Mouse (Mus musculus): Measurements from ENCODE around the gene Phldb1. TPM values are rescaled to one million over a fixed set of nuclear protein-coding genes. Genes with fewer than 3 reads are reported as not detected.
"Not testable (repeated sequence)": the region's sequence is repeated elsewhere in the genome, so short reads cannot be mapped to it uniquely, and the experiment has no call there.

Phldb1 gene
- polyA plus RNA-seq (2011; ENCODE audit: insufficient read depth, insufficient read length, low read depth, missing spikeins) = 19.0 and 22.3 TPM in 2 replicates

GRCm38 (mm10) chr9:44734524-44735494, at the start of gene Phldb1:
Gene Phldb1 (minus strand): TSS chr9:44735198.
- Histone ChIP-seq H3K4me3 (ENCODE audit: low read depth, low read length) (peak within 1 kb of the TSS; percentile 43), H3K27ac (ENCODE audit: insufficient read depth, low read length) (no peak within 1 kb of the TSS), H3K9ac (ENCODE audit: low read depth, poor library complexity, severe bottlenecking) (peak within 1 kb of the TSS; percentile 34), H3K36me3 (ENCODE audit: control insufficient read depth, insufficient read depth, low read length, poor library complexity, severe bottlenecking) (no peaks in the 10 kb centered on the region), H3K9me3 (replicated peaks; ENCODE audit: control insufficient read depth, insufficient read depth, low read length, poor library complexity, severe bottlenecking) (no peaks in the 10 kb centered on the region), H3K4me1 (ENCODE audit: control insufficient read depth, insufficient read depth, low read length) (peaks cover 2% of the 10 kb centered on the region), H3K27me3 (ENCODE audit: control insufficient read depth, insufficient read depth, low read length, poor library complexity, severe bottlenecking) (no peaks in the 10 kb centered on the region)
- TF ChIP-seq EP300 (IDR thresholded peaks at IDR 0.05; ENCODE audit: insufficient read depth, low read depth, low read length) = no peak
- peak; percentile 17 for TF ChIP-seq CTCF (IDR thresholded peaks at IDR 0.05; ENCODE audit: low read depth, low read length)

DNA sequence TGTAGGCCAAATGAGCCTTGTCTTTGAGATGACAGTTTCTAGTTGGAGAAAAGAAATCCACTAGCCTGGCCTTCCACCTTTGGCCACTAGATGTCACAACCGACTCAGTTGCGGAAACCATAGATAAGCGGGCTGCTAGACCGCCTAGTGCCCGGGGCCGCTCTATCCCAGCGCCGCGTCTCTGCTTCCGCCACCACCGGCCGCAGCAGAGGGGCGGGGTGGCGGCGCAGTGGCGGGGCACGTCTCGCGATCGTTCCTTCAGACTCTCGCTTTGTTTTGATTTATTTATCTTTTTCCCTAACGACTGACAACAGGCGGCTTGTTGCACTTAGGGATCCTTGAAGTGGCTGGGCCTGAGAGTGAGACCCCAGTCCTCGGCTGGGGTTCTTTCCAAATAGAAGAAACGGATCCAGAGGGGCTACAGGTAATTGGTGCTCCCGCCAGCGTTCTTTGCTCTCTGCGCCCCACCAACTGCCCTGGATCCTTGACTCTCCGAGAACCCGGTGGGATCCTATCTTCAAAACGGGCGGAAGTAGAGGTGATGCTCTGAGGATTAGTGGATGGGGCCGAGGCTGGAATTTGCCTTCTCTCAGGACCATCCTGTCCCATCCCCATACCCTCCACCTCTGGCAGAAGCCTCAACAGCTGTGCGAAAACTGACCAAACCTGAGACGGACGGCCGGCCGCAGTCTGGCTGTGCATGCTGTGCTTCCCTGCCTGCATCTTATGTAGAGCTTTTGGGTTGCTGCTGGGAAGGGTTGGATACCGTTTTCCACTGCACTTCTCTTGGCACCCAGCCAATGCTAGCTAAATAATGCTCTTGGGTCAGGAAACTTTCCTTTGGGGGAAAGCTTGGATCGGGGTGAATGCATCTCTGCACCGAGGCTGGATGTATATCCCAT, 38.0 kb upstream of the Phldb1 start:
- Histone ChIP-seq H3K27ac (ENCODE audit: insufficient read depth, low read length) (peak overlapping the region; percentile 100), H3K4me1 (ENCODE audit: control insufficient read depth, insufficient read depth, low read length) (no peaks in the 10 kb centered on the region), H3K27me3 (ENCODE audit: control insufficient read depth, insufficient read depth, low read length, poor library complexity, severe bottlenecking) (no peaks in the 10 kb centered on the region), H3K36me3 (ENCODE audit: control insufficient read depth, insufficient read depth, low read length, poor library complexity, severe bottlenecking) (peaks cover 27% of the 10 kb centered on the region), H3K9ac (ENCODE audit: low read depth, poor library complexity, severe bottlenecking) (peak overlapping the region; percentile 80), H3K9me3 (replicated peaks; ENCODE audit: control insufficient read depth, insufficient read depth, low read length, poor library complexity, severe bottlenecking) (no peaks in the 10 kb centered on the region), H3K4me3 (ENCODE audit: low read depth, low read length) (peak overlapping the region; percentile 94)
- peak; percentile 58 for TF ChIP-seq CTCF (IDR thresholded peaks at IDR 0.05; ENCODE audit: low read depth, low read length)
- TF ChIP-seq POLR2A (IDR thresholded peaks at IDR 0.05; ENCODE audit: insufficient read depth, low read length) = peak; percentile 65
- TF ChIP-seq EP300 (IDR thresholded peaks at IDR 0.05; ENCODE audit: insufficient read depth, low read depth, low read length) = peak; percentile 86

GRCm38 (mm10) chr9:44772392-44772749, 37.4 kb upstream of the Phldb1 start:
- H3K27me3 ChIP-seq (ENCODE audit: control insufficient read depth, insufficient read depth, low read length, poor library complexity, severe bottlenecking) = no peaks in the 10 kb centered on the region
- no peaks in the 10 kb centered on the region for H3K4me1 ChIP-seq (ENCODE audit: control insufficient read depth, insufficient read depth, low read length)
- no peak overlapping the region for H3K4me3 ChIP-seq (ENCODE audit: low read depth, low read length)
- H3K9me3 ChIP-seq (replicated peaks; ENCODE audit: control insufficient read depth, insufficient read depth, low read length, poor library complexity, severe bottlenecking) = no peaks in the 10 kb centered on the region
- peaks cover 24% of the 10 kb centered on the region for H3K36me3 ChIP-seq (ENCODE audit: control insufficient read depth, insufficient read depth, low read length, poor library complexity, severe bottlenecking)
- peak overlapping the region; percentile 39; the same call in 1 of the 2 replicates for H3K9ac ChIP-seq (ENCODE audit: low read depth, poor library complexity, severe bottlenecking)
- peak overlapping the region; percentile 100 for H3K27ac ChIP-seq (ENCODE audit: insufficient read depth, low read length)
- no peak for TF ChIP-seq POLR2A (IDR thresholded peaks at IDR 0.05; ENCODE audit: insufficient read depth, low read length)
- no peak for TF ChIP-seq CTCF (IDR thresholded peaks at IDR 0.05; ENCODE audit: low read depth, low read length)
- TF ChIP-seq EP300 (IDR thresholded peaks at IDR 0.05; ENCODE audit: insufficient read depth, low read depth, low read length) = no peak

DNA sequence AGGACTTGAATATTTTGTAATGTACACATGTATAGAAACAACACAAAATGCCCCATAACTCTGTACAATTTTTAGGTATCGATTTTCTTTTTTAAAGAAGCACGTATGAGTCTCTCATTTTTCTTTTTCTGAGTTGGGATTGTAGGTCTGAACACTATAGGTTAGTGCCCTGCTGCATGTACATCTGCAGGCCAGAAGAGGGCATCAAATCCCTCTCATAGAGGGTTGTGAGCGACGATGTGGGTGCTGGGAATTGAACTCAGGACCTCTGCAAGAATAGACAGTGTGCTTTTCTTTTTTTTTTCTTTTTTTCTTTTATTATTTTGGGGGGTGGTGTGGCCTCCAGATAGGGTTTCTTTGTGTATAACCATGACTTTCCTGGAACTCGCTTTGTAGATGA, 36.4 kb upstream of the Phldb1 start:
- TF ChIP-seq POLR2A (IDR thresholded peaks at IDR 0.05; ENCODE audit: insufficient read depth, low read length) (no peak), CTCF (IDR thresholded peaks at IDR 0.05; ENCODE audit: low read depth, low read length) (peak; percentile 16), EP300 (IDR thresholded peaks at IDR 0.05; ENCODE audit: insufficient read depth, low read depth, low read length) (no peak)
- H3K27ac ChIP-seq (ENCODE audit: insufficient read depth, low read length) = peak overlapping the region; percentile 93
- H3K9ac ChIP-seq (ENCODE audit: low read depth, poor library complexity, severe bottlenecking) = no peak overlapping the region
- H3K4me1 ChIP-seq (ENCODE audit: control insufficient read depth, insufficient read depth, low read length) = no peaks in the 10 kb centered on the region
- H3K4me3 ChIP-seq (ENCODE audit: low read depth, low read length) = no peak overlapping the region
- H3K9me3 ChIP-seq (replicated peaks; ENCODE audit: control insufficient read depth, insufficient read depth, low read length, poor library complexity, severe bottlenecking) = no peaks in the 10 kb centered on the region
- peaks cover 16% of the 10 kb centered on the region for H3K36me3 ChIP-seq (ENCODE audit: control insufficient read depth, insufficient read depth, low read length, poor library complexity, severe bottlenecking)
- no peaks in the 10 kb centered on the region for H3K27me3 ChIP-seq (ENCODE audit: control insufficient read depth, insufficient read depth, low read length, poor library complexity, severe bottlenecking)

DNA sequence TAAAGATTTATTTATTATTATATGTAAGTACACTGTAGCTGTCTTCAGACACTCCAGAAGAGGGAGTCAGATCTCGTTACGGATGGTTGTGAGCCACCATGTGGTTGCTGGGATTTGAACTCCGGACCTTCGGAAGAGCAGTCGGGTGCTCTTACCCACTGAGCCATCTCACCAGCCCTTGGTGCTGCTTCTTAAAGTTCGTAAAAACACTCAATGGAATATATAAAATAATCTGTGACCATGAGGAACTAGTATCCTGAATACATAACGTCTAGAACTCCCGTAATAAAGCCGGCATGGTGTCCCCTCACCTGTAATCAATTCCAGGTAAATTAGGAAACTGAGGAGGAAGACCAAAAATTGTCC, 33.0 kb upstream of the Phldb1 start:
- Histone ChIP-seq H3K9ac (ENCODE audit: low read depth, poor library complexity, severe bottlenecking) (peak overlapping the region; percentile 97), H3K27ac (ENCODE audit: insufficient read depth, low read length) (peak overlapping the region; percentile 77), H3K4me3 (ENCODE audit: low read depth, low read length) (peak overlapping the region; percentile 67)
- H3K4me1 ChIP-seq (ENCODE audit: control insufficient read depth, insufficient read depth, low read length); H3K9me3 ChIP-seq (replicated peaks; ENCODE audit: control insufficient read depth, insufficient read depth, low read length, poor library complexity, severe bottlenecking); H3K36me3 ChIP-seq (ENCODE audit: control insufficient read depth, insufficient read depth, low read length, poor library complexity, severe bottlenecking); H3K27me3 ChIP-seq (ENCODE audit: control insufficient read depth, insufficient read depth, low read length, poor library complexity, severe bottlenecking): not testable (repeated sequence)

Data from ES-Bruce4 (cell line).